Mouse (Mus musculus) cerebellum, adult 2 months (tissue): ENCODE measurements at regions not wholly inside any gene's neighbourhood (a gene's known extent, or its start where the extent isn't known, plus 50 kb on each side); places are given as distances from the start of the nearest gene placed in this dataset.
A peak's percentile ranks its signal among the peaks of the same experiment; 100 is the strongest.

Source experiments
- DNase-seq, 2 experiments: peaks; one replicate each; pipeline ENCODE4 v3.0.0; 2021
- H3K27ac ChIP-seq: fragments of 200-500 bp; 2 replicates; pipeline ENCODE4 v1.5.1; 2012; ENCODE audit warnings: low read length, control low read depth, inconsistent platforms; ENCODE audit not compliant: insufficient read depth
- H3K27me3 ChIP-seq: fragments of 200-500 bp; 2 replicates; pipeline ENCODE4 v1.6.1; 2012; ENCODE audit warnings: inconsistent platforms, mild to moderate bottlenecking, low read length, moderate library complexity; ENCODE audit not compliant: control insufficient read depth, insufficient read depth
- H3K4me1 ChIP-seq: fragments of 200-500 bp; 2 replicates; pipeline ENCODE4 v1.6.1; 2011; ENCODE audit warnings: low read length; ENCODE audit not compliant: control insufficient read depth, insufficient read depth
- H3K4me3 ChIP-seq: fragments of 200-500 bp; replicated peaks from 2 replicates; pipeline ENCODE3; 2011; ENCODE audit warnings: mild to moderate bottlenecking, low read depth, low read length, control low read depth; ENCODE audit not compliant: insufficient read depth
- CTCF ChIP-seq: fragments of 200-500 bp; IDR thresholded peaks from 2 replicates; pipeline ENCODE4 v1.5.1; 2011; ENCODE audit warnings: low read depth, mild to moderate bottlenecking, control low read depth, low read length, moderate library complexity, borderline replicate concordance; ENCODE audit not compliant: insufficient read depth
- POLR2A ChIP-seq: fragments of 200-500 bp; IDR thresholded peaks from 2 replicates; pipeline ENCODE4 v1.6.1; 2011; ENCODE audit warnings: low read length, control low read depth, borderline replicate concordance; ENCODE audit not compliant: insufficient read depth
- WGBS: fragments of 180-500 bp; shearing (Covaris S2); methylation state at CpG from one replicate; pipeline ENCODE4 v1.1.7; 2018; 5-methylcytosine and 5-hydroxymethylcytosine counted together

DNA sequence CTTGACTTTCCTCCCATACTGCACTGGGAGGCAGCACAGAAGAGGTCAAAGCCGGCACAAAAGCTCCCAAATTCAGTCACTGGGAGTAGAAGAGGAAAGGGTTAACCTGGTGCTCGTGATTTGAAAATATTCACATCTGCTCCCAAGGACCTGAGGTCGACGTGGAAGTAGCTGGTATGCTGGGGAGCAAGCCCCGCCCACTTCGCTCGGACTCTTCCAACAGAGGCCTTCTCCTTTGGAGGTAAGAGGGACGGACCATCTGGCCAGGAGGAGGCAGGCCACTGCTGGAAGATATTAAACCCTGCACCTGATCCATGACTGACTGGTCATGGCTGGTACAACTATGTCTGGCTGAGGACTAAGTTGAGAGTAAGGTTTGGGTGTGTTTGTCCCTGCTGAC is 305.7 kb downstream of the Zfp706 start:
- WGBS: 49% methylated on average over 8 of the region's 8 CpGs

DNA sequence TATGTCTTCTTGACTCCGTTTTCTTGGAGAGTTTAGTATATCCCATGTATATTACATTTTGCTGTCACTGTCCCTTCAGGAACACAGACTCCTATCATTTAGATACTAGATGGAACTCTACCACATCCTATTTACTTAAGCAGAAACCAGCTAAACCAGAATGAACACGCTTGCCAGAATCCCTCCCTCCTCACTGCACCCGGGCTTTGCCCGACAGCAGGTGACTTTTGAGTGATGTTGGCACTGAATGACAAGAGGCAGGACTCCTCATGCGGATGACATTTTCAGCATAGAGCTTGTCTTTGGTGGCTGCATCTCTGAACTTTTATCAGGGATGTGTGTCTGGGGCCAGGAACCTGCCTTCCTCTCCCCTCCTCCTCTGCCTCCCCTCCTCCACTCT is 307.4 kb downstream of the Zfp706 start:
- no peak overlapping the region for H3K27ac ChIP-seq
- TF ChIP-seq CTCF (no peak), POLR2A (no peak)
- DNase-seq: no peak
- H3K4me1 ChIP-seq: no peaks in the 10 kb centered on the region
- no peak overlapping the region for H3K4me3 ChIP-seq
- WGBS: 43% methylated on average over 5 of the region's 5 CpGs
- H3K27me3 ChIP-seq: no peaks in the 10 kb centered on the region

More for the DNA sequence above, 305.7 kb downstream of the Zfp706 start:
- DNase-seq: no peak
- H3K4me1 ChIP-seq: no peaks in the 10 kb centered on the region
- H3K4me3 ChIP-seq: no peak overlapping the region
- H3K27me3 ChIP-seq: no peaks in the 10 kb centered on the region
- TF ChIP-seq POLR2A (no peak), CTCF (no peak)
- no peak overlapping the region for H3K27ac ChIP-seq

DNA sequence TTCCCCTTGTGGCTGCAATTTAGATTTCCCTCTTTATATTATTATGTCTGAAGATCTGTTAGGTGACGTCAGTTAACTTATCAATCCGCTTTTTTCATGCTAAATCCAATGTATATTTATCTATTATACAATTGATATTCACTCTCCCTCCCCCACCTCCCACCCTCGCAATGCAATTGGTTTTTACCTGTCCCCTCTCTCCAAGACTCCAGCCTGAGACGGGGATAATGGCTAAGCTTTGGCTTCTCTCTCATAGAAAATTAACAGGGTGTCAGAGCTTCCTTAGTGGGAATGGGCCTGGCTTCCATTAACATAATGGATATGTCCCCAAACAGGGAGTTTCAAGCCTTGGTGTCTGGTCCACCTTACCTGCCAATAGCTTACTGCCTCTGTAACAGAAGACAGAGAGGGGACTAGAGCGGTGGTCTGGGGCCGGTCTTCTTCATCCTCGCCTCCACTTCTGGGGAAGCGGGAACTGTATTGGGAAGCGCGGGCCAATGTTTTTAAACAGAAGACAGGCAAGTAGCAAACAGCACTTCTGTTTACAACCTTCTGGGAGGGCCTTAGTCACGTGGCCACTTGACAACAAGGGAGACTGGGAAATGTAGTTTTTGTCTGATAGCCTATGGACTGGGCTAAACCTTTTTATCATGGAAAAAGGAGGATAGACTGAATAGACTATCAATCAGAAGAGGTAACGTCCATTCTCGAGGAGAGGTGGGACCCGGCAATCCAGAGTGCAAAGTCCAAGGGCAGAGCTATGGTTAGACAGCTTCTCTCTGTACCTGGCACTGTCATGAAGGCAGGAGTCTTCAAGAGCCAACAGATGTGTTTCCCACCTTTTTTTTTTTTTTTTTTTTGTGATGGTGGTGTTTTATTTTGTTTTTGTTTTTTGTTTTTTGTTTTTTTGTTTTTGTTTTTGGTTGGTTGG is 312.1 kb downstream of the Zfp706 start:
- Histone ChIP-seq H3K4me1 (peaks cover 3% of the 10 kb centered on the region; the same call in 1 of the 2 replicates), H3K27me3 (no peaks in the 10 kb centered on the region), H3K27ac (no peak overlapping the region), H3K4me3 (peak overlapping the region; percentile 69)
- no peak for TF ChIP-seq CTCF
- TF ChIP-seq POLR2A: peak; percentile 64; the same call in 1 of the 2 replicates
- DNase-seq: peak; percentile 58 to 70
- 25% methylated on average over 14 of the region's 14 CpGs for WGBS

DNA sequence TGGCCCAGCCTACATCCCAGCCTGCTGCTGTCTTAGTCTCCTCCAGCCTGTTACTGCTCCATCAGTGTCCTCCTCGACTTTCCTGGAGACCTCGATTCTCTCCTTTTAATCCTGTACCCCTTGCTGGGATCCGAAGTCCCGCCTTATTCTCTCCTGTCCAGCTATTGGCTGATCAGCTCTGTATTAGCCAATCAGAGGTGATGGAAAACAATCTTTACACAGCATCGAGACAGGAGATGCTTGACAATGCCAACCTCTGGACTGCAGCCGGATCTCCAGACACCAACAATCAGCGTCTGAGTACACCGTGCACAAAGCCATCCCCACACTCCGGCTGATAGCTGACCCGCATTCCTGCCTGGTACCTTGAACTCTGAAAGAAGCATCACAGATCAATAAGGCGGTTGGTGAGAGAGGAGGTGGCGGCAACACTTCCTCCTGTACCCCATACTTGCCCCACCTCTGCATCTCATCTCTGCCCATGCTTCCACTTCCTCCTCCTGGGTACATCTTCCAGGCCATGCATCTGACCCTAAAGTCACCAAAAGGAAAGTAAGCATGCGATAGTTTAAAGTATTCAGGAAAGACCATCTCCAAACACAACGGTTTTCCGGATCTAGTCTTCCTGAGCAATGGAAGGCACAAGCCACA is 316.4 kb downstream of the Zfp706 start:
- TF ChIP-seq POLR2A (no peak), CTCF (no peak)
- H3K27ac ChIP-seq: no peak overlapping the region
- H3K4me1 ChIP-seq: peaks cover 7% of the 10 kb centered on the region; the same call in 1 of the 2 replicates
- H3K4me3 ChIP-seq: no peak overlapping the region
- no peak for DNase-seq
- H3K27me3 ChIP-seq: no peaks in the 10 kb centered on the region
- WGBS: 65% methylated on average over 15 of the region's 15 CpGs

DNA sequence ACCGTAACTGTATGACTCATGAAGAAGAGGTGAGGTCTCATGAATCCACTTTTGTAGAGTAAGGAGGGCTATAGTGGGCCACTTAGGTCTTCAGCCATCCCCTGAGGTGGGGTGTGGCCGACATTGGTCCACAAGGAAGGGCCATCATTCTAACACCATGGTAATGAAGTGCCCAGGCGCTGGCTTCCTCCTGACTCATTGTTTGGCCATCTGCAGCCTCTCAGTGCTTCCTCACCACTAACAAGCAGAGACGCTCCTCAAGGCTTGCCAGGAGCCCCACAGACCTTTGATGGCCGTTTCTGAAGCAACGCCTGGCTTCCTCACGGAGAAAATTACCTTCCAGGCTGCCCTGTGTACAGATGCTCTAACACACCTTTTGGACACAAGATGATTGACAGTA is 317.7 kb downstream of the Zfp706 start:
- 35% methylated on average over 7 of the region's 7 CpGs for WGBS
- no peaks in the 10 kb centered on the region for H3K27me3 ChIP-seq
- TF ChIP-seq CTCF (no peak), POLR2A (no peak)
- peaks cover 7% of the 10 kb centered on the region; the same call in 1 of the 2 replicates for H3K4me1 ChIP-seq
- no peak overlapping the region for H3K27ac ChIP-seq
- H3K4me3 ChIP-seq: no peak overlapping the region
- no peak for DNase-seq

DNA sequence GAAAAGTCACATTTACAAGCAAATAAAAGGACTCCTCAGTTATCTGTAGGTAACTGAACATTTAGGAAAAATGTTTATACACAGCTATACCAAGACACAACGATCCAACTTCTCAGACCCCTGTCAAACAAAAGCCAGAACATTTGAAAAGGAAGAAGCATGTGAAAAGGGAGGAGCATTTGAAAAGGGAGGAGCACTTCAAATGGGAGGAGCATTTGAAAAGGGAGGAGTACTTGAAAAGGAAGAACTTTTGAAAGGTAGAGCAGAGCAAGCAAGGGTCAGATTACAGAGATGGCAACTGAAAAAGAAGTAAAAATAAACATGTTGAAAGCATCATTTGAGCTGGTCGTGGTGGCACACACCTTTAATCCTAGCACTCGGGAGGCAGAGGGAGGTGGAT is 318.3 kb downstream of the Zfp706 start:
- 86% methylated on average over 3 of the region's 3 CpGs for WGBS
- no peak for TF ChIP-seq POLR2A
- TF ChIP-seq CTCF: no peak
- H3K27ac ChIP-seq: no peak overlapping the region
- no peak for DNase-seq
- no peaks in the 10 kb centered on the region for H3K27me3 ChIP-seq
- H3K4me1 ChIP-seq: 0 out of 2 replicates have a peak, but pooled peaks cover 4% of the 10 kb centered on the region
- no peak overlapping the region for H3K4me3 ChIP-seq

DNA sequence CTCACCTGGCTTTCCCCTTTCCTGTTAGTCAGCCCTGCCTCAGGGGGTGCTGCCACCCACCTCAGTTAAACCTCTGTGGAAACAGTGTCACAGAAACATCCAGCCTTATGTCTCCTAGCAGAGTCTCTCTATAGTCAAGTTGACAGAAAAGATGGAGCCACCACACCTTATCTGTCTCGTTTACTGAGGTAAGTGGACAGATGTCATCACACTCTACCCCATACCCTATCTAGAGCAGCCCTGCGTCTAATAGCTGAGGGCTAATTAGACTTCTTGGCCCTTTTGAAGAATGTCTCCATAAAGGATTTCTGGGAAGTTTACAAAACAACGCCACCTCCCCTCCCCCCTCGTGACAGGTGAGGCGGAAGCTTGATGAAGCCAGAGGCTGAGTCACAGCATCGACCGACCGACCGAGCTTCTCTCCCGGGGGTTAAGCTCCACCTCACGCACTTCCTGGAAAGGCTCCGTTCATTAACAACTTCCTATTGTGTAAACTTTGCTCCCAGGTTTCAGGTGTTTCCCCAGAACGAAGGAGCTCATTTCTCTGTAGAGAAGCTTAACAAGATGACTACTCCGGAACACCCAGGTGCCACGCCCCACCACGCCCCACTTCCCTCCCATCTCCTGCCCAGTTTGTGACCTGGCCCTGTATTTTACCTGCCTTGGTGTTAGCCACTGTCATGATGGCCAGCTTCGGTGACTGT is 319.4 kb downstream of the Zfp706 start:
- Histone ChIP-seq H3K4me3 (no peak overlapping the region), H3K4me1 (0 out of 2 replicates have a peak, but pooled peaks cover 4% of the 10 kb centered on the region), H3K27ac (no peak overlapping the region), H3K27me3 (no peaks in the 10 kb centered on the region)
- no peak for TF ChIP-seq CTCF
- no peak for TF ChIP-seq POLR2A
- DNase-seq: no peak
- WGBS: 28% methylated on average over 17 of the region's 17 CpGs

DNA sequence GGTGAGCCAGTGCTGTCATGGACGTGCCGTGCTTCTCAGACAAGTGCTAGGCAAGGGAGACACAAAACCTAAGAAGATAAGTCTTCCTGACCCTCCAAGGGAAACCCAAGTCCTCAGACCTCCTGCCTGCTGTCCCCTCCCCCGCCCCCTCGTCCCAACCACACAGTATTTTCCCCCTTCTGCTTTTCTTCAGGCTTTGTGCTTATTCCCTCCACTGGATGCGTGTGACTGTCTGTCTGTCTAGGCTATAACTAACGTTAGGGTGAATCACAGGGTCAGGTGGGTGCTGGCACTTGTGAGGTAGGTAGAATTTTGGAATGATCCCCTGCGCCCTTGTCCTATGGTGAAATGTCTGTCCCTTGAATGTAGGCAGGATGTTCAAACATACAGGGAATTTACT is 322.9 kb downstream of the Zfp706 start:
- H3K27me3 ChIP-seq: no peaks in the 10 kb centered on the region
- WGBS: 82% methylated on average over 7 of the region's 7 CpGs
- H3K4me3 ChIP-seq: no peak overlapping the region
- no peak for DNase-seq
- no peak for TF ChIP-seq POLR2A
- no peak for TF ChIP-seq CTCF
- H3K4me1 ChIP-seq: peaks cover 4% of the 10 kb centered on the region; the same call in 1 of the 2 replicates
- H3K27ac ChIP-seq: no peak overlapping the region
